Mouse (Mus musculus) central nervous system, embryonic 11.5 days (tissue): ENCODE data around the gene Foxm1. TPM values are rescaled to one million over a fixed set of nuclear protein-coding genes. Genes with fewer than 3 reads are reported as not detected.

Experiments
- polyA plus RNA-seq: library from polyadenylated mRNA; depleted of rRNA; stranded (reverse); fragments of >200 nt; gene quantifications from 2 replicates; pipeline ENCODE4 v1.2.3, GENCODE M21; 2012; rRNA removed

The Foxm1 gene
- polyA plus RNA-seq, result 95.8 and 111 TPM in 2 replicates

GRCm38 (mm10) chr6:128362381-128363006 is at the start of gene Foxm1, which contains the start of gene Rhno1:
TSS of gene Foxm1 (plus strand) at chr6:128362967.
TSS of gene Rhno1 (minus strand) at chr6:128362911.

GRCm38 (mm10) chr6:128355726-128356416 is 6.9 kb upstream of the Foxm1 start, which contains the start of gene Tulp3:
TSS of gene Tulp3 (minus strand) at chr6:128355851.

GRCm38 (mm10) chr6:128375192-128375591 is 12.4 kb downstream of the Foxm1 start, which contains the start of the genes Tex52 and Gm44596:
TSS of gene Tex52 (plus strand) at chr6:128375456.
TSS of gene Gm44596 (plus strand) at chr6:128375503.

GRCm38 (mm10) chr6:128398996-128399395 is 36.2 kb downstream of the Foxm1 start, which contains the start of gene Nrip2:
TSS of gene Nrip2 (plus strand) at chr6:128399296.

GRCm38 (mm10) chr6:128424269-128425019 is 61.7 kb downstream of the Foxm1 start, which contains the start of gene Itfg2:
TSS of gene Itfg2 (minus strand) at chr6:128424931.

Other genes starting within 250 kb of the Foxm1 start
- gene Tspan9, start 219.4 kb upstream of the Foxm1 start, polyA plus RNA-seq, result 30.6 and 63.7 TPM in 2 replicates
- 1.2 and 2.4 TPM in 2 replicates for gene Tead4, start 62.1 kb upstream of the Foxm1 start, polyA plus RNA-seq
- 28.6 and 40.2 TPM in 2 replicates for gene Tulp3, start 7.1 kb upstream of the Foxm1 start, polyA plus RNA-seq
- gene Rhno1, start 56 bp upstream of the Foxm1 start, polyA plus RNA-seq, result 64.5 and 65.9 TPM in 2 replicates
- gene Tex52, start 12.5 kb downstream of the Foxm1 start, polyA plus RNA-seq, result 2.0 and 2.1 TPM in 2 replicates
- not detected in 2 replicates for gene Gm44596, start 12.5 kb downstream of the Foxm1 start, polyA plus RNA-seq
- gene Nrip2, start 36.3 kb downstream of the Foxm1 start, polyA plus RNA-seq, result 1.3 and 1.8 TPM in 2 replicates
- gene Itfg2, start 62.0 kb downstream of the Foxm1 start, polyA plus RNA-seq, result 24.8 and 32.7 TPM in 2 replicates
- gene Fkbp4, start 75.7 kb downstream of the Foxm1 start, polyA plus RNA-seq, result 350 and 510 TPM in 2 replicates
- 0.75 and 2.4 TPM in 2 replicates for gene Pzp, start 163.8 kb downstream of the Foxm1 start, polyA plus RNA-seq
- not detected in 2 replicates for gene A2ml1, start 218.6 kb downstream of the Foxm1 start, polyA plus RNA-seq